Mouse (Mus musculus): ENCODE data around the gene Mprip.
A peak's percentile ranks its signal among the peaks of the same experiment; 100 is the strongest.

Gene Mprip

GRCm38 (mm10) chr11:59770753-59771152 lies 109.6 kb downstream of the Mprip start:
- no peak for DNase-seq

- peak; percentile 60 for DNase-seq
Observed at GRCm38 (mm10) chr11:59772291-59772690, 111.2 kb downstream of the Mprip start.

DNA sequence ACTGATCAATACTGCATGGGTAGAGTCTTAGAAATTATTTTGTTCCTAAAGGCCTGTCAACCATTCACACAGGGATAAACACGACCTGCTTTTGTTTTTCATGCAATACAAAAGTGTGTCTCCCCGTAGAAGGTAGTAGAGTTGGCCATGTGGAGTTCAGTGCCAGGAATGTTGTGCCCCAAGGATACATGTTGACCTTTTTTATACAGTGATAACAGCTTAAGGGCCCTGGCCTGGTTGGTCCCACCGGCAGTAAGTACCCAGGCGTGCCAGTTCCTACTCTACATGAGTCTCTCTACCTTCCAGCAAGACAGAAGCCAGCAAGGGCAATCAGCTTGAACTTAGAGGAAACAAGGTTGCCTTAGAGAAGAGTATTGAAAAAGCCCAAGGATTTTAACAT lies 111.8 kb downstream of the Mprip start:
- no peak for DNase-seq

- DNase-seq: no peak
Observed at GRCm38 (mm10) chr11:59774522-59774921, 113.4 kb downstream of the Mprip start.

- no peak for DNase-seq
Observed at GRCm38 (mm10) chr11:59775435-59776148, 114.5 kb downstream of the Mprip start.

DNA sequence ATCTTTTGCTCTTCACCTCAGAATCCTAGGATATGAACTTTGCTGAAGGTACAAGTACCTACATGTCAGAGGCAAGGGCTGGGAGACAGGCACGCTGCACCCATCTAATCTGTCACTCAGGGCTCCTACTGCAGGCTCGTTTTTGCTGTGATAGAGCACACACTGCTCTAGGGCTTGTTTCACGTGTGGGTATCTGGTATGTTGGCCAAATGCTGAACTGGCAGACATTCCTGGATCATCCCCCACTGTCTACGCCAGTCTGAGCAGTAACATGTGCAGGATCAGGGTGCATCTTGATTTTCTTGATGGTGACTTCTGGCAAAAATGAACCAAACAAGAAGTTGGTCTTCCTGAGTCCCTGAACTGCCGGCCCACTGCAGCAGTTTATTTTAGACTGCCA lies 116.2 kb downstream of the Mprip start:
- DNase-seq: no peak

DNA sequence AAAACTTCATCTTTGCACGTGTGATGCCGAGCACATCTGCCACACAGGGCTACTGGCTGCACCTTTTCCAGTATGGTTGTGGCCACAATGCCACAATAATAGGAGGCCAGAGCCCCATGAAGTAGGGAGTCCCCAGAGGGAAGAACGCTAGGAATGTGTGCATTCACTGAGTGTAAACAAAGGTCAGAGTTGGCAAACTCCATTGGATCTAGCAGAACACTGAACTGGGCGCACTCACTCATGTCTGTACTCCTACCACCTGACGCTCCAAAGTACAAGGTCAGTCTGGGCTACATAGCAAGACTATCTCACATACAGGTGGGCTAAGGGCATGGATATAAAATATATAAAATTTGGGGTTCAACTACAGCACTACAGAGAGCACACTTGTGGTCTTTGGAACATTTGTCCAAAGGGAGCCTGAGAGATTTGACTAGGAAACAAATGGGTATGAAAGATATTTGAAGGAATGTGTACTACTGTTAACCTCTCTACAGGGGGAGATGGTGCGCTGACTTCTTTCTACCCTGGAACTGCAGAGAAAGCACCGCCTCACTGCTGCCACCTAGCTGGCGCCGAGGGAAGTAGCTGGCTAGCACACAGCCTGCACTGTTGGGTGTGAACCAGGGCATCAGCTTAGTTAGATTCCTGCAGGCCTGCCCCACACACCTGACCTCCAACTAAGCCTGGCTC lies 117.2 kb downstream of the Mprip start:
- peak; percentile 66 for DNase-seq

- no peak for DNase-seq
Observed at GRCm38 (mm10) chr11:59778874-59779223, 117.7 kb downstream of the Mprip start.

DNA sequence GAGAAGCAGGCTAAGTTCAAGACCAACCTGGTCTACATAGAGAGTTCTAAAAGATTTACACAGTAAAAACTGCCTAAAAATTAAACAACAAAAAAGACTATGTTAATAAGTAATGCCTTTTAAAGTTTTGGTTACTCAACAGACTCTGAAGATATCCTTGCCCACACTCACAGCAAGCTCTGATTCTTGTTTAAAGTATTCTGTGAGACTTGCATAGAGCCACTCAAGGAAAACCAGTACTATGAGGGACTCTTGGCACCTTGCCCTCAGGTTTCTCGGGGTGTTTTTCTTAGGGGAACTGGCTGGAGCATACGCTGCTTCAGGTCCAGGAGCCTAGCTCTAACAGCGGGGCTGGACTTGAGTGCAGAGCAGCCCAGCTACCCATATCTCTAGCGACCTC lies 118.3 kb downstream of the Mprip start:
- no peak for DNase-seq

- no peak for DNase-seq
Observed at GRCm38 (mm10) chr11:59780241-59780640, 119.1 kb downstream of the Mprip start.

DNA sequence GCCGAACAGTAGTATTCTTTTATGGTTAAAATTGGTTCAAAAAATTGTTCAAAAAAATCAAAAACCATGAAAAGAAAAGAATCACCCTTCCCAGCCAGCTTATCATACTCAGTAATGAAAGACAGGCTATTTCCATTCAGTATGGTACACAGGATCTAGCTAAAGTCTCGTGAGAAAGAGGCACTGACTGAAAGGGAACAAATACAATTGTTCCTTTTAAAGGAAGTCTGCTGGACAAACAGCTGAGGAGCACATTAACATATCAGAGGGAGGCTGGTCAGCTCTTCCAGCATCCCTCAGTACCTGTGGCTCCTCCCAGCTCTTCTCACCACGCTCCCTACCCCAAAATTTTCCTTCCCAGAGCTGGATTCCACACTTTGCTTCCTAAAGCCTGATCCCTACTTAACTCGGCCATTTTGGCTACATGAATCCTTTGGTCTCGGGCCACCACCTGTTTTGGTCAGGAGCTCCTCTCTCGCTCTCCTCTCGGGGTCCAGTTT lies 121.0 kb downstream of the Mprip start:
- DNase-seq: no peak

GRCm38 (mm10) chr11:59783591-59783990 lies 122.5 kb downstream of the Mprip start:
- DNase-seq: no peak

DNA sequence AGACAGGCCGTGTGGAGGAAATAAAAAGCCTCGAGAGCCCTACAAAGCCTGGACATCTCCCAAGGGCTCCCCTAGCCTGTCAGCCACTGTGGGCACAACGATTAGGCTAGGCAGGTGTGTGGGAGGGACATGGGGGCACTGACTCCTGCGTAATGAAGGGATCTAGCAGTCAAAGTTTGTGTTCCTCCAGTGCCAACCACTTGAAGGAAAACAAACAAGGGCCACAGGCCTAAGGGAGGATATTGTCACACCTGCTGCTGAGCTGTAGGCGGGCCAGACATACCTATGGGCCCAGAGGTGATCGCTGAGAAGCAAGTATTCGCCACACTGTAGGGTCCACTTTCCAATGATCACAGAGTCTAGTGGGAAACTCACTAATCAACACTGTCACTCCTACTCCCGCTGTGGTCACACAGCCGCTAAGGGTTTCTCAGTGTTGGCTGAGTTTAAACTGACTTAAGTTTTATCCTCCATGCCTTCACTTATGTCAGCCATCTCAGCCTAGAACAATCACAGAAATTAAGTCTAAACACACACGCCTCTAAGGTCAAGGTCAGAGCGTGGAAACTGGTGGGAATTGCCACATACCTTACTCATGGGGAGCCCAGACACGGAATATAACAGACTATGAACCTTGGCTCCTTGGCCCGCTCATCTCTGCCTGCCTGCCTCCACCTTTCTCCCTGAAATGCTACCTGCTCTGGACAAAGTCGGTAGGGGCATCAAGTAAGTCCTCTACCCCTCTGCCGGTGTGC lies 125.5 kb downstream of the Mprip start:
- no peak for DNase-seq

GRCm38 (mm10) chr11:59787199-59787781 lies 126.2 kb downstream of the Mprip start, which contains the start of gene Pld6:
TSS of gene Pld6 (minus strand) at chr11:59787645.
- DNase-seq: no peak

- DNase-seq: no peak
Observed at GRCm38 (mm10) chr11:59789311-59789710, 128.2 kb downstream of the Mprip start.

GRCm38 (mm10) chr11:59793390-59793789 lies 132.3 kb downstream of the Mprip start:
- DNase-seq: no peak

DNA sequence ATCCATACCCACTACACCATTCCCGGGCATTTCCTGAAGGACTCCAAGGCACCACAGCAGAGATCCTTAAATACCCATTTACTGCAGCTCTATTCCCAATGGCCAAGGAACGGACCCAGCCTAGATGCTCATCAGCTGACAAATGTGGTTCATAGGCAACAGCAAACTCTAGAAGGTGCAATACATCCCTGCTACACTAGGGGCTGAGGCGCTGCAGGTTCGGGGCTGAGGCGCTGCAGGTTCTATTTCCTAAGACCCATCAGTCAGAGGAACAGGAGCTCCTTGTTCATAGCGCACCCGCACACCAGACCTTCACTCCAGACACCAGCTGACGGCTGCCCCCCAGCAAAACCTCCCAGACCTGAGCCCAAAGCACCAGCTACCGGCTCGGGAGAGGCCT lies 139.3 kb downstream of the Mprip start:
- DNase-seq: no peak

DNA sequence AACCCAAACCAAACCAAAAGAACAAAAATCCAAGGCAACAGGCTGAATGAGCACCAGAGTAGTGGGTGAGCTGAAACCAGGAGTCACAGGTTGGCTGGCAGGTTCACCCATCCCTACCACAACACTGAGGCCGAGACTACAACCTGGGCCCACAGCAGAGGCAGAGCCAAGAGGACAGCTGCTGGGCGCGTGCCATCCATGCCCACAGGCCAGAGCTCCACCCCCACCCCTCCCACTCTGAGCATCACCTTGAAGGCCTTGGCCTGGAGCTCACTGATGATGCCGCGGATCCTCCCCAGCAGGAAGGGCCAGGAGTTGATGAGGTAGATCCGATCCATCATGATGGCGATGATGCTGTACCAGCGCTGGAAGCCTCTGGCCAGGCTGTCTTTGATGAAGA lies 140.8 kb downstream of the Mprip start:
- no peak for DNase-seq

DNA sequence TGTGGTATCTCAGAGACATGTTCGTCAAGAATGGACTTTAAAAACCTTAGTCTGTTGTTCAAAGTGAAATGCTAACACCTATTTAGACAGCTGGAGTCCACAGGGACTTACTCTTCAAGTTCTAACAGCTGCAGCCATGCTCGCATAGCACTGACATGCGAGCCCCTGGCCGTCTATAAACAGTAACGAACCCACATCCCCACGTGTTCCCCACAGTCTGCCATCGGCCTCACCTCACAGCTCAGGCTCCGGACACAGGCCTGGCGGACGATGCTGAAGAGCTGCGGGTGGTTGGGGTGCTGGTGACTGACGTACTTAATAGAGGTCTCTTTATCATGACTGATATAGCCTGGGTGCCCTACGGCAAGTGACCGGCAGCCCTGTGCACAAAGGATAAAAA lies 142.4 kb downstream of the Mprip start:
- no peak for DNase-seq

DNA sequence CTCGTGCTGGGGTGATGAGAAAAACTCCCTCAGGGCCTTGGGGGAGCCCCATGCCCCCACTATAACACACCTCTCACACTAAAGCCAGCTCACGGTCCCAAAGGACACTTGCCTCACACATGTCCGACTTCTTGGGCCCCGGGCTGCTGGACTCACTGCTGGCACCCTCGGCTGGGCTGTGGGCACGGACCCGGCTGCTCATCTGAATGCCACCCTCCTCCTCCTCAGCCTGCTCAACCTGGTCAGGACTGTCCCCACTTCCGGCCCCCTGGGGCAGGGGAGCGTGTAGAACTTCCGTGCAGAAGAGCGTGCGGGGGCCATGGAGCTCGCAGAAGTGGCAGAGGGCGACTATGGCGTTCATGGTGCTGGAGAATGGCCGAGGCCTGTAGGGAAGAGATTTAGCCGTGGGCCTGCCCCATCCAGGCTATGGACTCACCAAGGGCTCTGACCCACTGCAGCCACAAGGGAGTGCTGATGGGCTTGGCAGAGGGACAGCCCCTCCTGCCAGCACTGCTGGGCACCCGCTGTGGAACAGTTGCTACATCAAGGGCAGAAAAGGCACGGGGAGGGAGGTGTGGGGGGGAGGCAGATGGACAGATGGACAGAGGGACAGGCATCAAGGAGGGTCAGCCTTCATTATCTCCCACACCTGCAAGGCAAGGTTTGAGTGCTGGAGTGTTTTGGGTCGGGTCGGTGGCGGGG lies 143.5 kb downstream of the Mprip start:
- peak; percentile 78 for DNase-seq

DNA sequence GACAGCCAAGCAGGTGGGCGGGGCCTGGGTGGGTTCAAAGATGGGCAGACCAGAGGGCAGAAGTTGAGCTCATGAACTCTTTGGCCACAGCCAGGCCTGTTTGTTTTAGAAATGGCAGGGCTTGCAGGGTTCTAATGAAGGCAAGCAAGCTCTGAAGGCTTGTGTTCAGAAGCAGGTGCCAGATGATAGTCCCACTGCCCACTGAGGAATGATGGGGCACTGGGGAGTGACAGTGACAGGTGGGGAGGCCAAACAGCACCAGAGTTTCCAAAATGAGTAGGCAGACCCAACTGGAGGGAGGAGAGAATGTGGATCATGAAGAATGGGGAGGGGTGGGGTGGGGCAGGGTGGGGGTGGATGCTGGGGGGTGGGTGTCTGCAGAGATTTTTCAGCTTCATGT lies 144.2 kb downstream of the Mprip start:
- no peak for DNase-seq

- DNase-seq: peak; percentile 35
Observed at GRCm38 (mm10) chr11:59805656-59806055, 144.6 kb downstream of the Mprip start.

Data from cerebellum, adult 11 months (tissue).